Mouse (Mus musculus): ENCODE results near the gene BC029722. TPM values are rescaled to one million over a fixed set of nuclear protein-coding genes. Genes with fewer than 3 reads are reported as not detected.

Gene BC029722
- 27.6 and 28.1 TPM in 2 replicates for polyA plus RNA-seq (2014; fragmentation: Nextera tagmentation; extraction: Ambion mirVana)

GRCm38 (mm10) chr2:155819392-155819448, at the start of gene BC029722:
Gene BC029722 (minus strand): TSS chr2:155819426.
- peak within 1 kb of the TSS; percentile 86 for H3K9ac ChIP-seq
- peak within 1 kb of the TSS; percentile 56 for H3K4me3 ChIP-seq (replicated peaks; ENCODE audit: low read length)
- DNase-seq (ENCODE audit: low spot score): no peak
- no peak for ATAC-seq (ENCODE audit: low FRiP score)
- H3K9me3 ChIP-seq (ENCODE audit: control insufficient read depth, low read length): no peaks in the 10 kb centered on the region
- peaks cover 16% of the 10 kb centered on the region for H3K4me1 ChIP-seq (replicated peaks; ENCODE audit: control insufficient read depth, insufficient read depth, low read length)
- peak within 1 kb of the TSS; percentile 92 for H3K4me2 ChIP-seq (replicated peaks)
- H3K27ac ChIP-seq: peak within 1 kb of the TSS; percentile 87
- H3K36me3 ChIP-seq (replicated peaks; ENCODE audit: control insufficient read depth, insufficient read depth): peaks cover 78% of the 10 kb centered on the region
- no peaks in the 10 kb centered on the region for H3K27me3 ChIP-seq (ENCODE audit: control insufficient read depth, insufficient read depth, low read length)

- WGBS: 99% methylated on average over 8 of the region's 8 CpGs
- H3K4me3 ChIP-seq (replicated peaks; ENCODE audit: low read length): no peak overlapping the region
- ATAC-seq (ENCODE audit: low FRiP score): no peak
Observed at GRCm38 (mm10) chr2:155868320-155868719, 49.1 kb upstream of the BC029722 start.

DNA sequence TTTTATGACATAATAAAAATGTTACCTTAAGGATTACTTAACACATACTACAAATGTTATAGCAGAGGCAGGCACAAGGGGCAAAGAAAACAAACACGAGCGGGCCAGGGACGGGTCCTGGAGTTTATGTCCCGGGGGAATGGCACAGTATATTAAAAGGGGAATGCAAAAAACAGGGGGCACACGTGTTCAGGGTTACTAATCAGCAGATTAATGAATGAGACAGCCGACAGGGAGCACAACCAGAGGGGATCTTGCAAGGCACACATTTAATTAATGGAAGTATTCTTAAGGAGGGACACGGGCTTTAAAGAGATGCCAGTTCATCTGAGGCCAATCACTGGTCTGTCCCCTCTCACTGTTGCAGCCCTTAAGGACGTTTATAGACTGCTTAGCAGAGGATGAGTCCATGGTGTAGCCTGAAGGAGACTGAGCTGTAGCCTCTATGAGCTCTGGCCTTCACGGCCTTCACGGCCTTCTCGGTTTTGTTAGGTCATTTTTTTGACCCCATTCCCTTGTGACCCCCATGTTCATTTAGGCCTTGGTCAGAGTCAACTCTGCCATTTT, 44.2 kb upstream of the BC029722 start:
- H3K27me3 ChIP-seq (ENCODE audit: control insufficient read depth, insufficient read depth, low read length): no peaks in the 10 kb centered on the region
- 34% methylated on average over 11 of the region's 11 CpGs for WGBS

More at GRCm38 (mm10) chr2:155868320-155868719, 49.1 kb upstream of the BC029722 start:
- Histone ChIP-seq H3K4me2 (replicated peaks) (no peak overlapping the region), H3K9ac (no peak overlapping the region), H3K27ac (no peak overlapping the region), H3K9me3 (ENCODE audit: control insufficient read depth, low read length) (no peaks in the 10 kb centered on the region), H3K27me3 (ENCODE audit: control insufficient read depth, insufficient read depth, low read length) (no peaks in the 10 kb centered on the region), H3K4me1 (replicated peaks; ENCODE audit: control insufficient read depth, insufficient read depth, low read length) (peaks cover 21% of the 10 kb centered on the region), H3K36me3 (replicated peaks; ENCODE audit: control insufficient read depth, insufficient read depth) (peaks cover 17% of the 10 kb centered on the region; the same call in 1 of the 2 replicates)
- no peak for DNase-seq (ENCODE audit: low spot score)

GRCm38 (mm10) chr2:155862573-155863300, 43.5 kb upstream of the BC029722 start:
- Histone ChIP-seq H3K36me3 (replicated peaks; ENCODE audit: control insufficient read depth, insufficient read depth) (peaks cover 7% of the 10 kb centered on the region), H3K4me3 (replicated peaks; ENCODE audit: low read length) (no peak overlapping the region), H3K9me3 (ENCODE audit: control insufficient read depth, low read length) (no peaks in the 10 kb centered on the region), H3K9ac (peak overlapping the region; percentile 16; the same call in 1 of the 2 replicates), H3K27me3 (ENCODE audit: control insufficient read depth, insufficient read depth, low read length) (no peaks in the 10 kb centered on the region), H3K4me2 (replicated peaks) (peak overlapping the region; percentile 42), H3K27ac (peak overlapping the region; percentile 76), H3K4me1 (replicated peaks; ENCODE audit: control insufficient read depth, insufficient read depth, low read length) (peaks cover 6% of the 10 kb centered on the region)
- whole genome bisulfite sequencing: 51% methylated on average over 13 of the region's 13 CpGs
- DNase-seq (ENCODE audit: low spot score) (peak; percentile 69), ATAC-seq (ENCODE audit: low FRiP score) (peak; percentile 95)

More for the DNA sequence above, 44.2 kb upstream of the BC029722 start:
- H3K9me3 ChIP-seq (ENCODE audit: control insufficient read depth, low read length): no peaks in the 10 kb centered on the region
- no peak for DNase-seq (ENCODE audit: low spot score)
- H3K4me1 ChIP-seq (replicated peaks; ENCODE audit: control insufficient read depth, insufficient read depth, low read length): peaks cover 6% of the 10 kb centered on the region
- H3K4me3 ChIP-seq (replicated peaks; ENCODE audit: low read length): no peak overlapping the region
- no peak overlapping the region; the same call in 1 of the 2 replicates for H3K9ac ChIP-seq
- H3K4me2 ChIP-seq (replicated peaks): peak overlapping the region; percentile 42
- peak overlapping the region; percentile 71 for H3K27ac ChIP-seq
- peaks cover 7% of the 10 kb centered on the region; the same call in 1 of the 2 replicates for H3K36me3 ChIP-seq (replicated peaks; ENCODE audit: control insufficient read depth, insufficient read depth)
- peak; percentile 69 for ATAC-seq (ENCODE audit: low FRiP score)

- H3K27me3 ChIP-seq (ENCODE audit: control insufficient read depth, insufficient read depth, low read length): no peaks in the 10 kb centered on the region
- H3K36me3 ChIP-seq (replicated peaks; ENCODE audit: control insufficient read depth, insufficient read depth): peaks cover 13% of the 10 kb centered on the region
- no peaks in the 10 kb centered on the region for H3K9me3 ChIP-seq (ENCODE audit: control insufficient read depth, low read length)
- no peak overlapping the region for H3K27ac ChIP-seq
- ATAC-seq (ENCODE audit: low FRiP score): no peak
- no peak overlapping the region for H3K4me3 ChIP-seq (replicated peaks; ENCODE audit: low read length)
- peaks cover 6% of the 10 kb centered on the region for H3K4me1 ChIP-seq (replicated peaks; ENCODE audit: control insufficient read depth, insufficient read depth, low read length)
- no peak overlapping the region for H3K9ac ChIP-seq
- DNase-seq (ENCODE audit: low spot score): no peak
- no peak overlapping the region for H3K4me2 ChIP-seq (replicated peaks)
- 98% methylated on average over 6 of the region's 6 CpGs for WGBS
Observed at GRCm38 (mm10) chr2:155861581-155861980, 42.4 kb upstream of the BC029722 start.

GRCm38 (mm10) chr2:155860102-155860501, 40.9 kb upstream of the BC029722 start:
- Histone ChIP-seq H3K9ac (no peak overlapping the region), H3K27me3 (ENCODE audit: control insufficient read depth, insufficient read depth, low read length) (no peaks in the 10 kb centered on the region), H3K27ac (no peak overlapping the region), H3K4me1 (replicated peaks; ENCODE audit: control insufficient read depth, insufficient read depth, low read length) (peaks cover 6% of the 10 kb centered on the region), H3K36me3 (replicated peaks; ENCODE audit: control insufficient read depth, insufficient read depth) (peaks cover 25% of the 10 kb centered on the region), H3K4me3 (replicated peaks; ENCODE audit: low read length) (no peak overlapping the region), H3K4me2 (replicated peaks) (no peak overlapping the region), H3K9me3 (ENCODE audit: control insufficient read depth, low read length) (no peaks in the 10 kb centered on the region)
- no peak for ATAC-seq (ENCODE audit: low FRiP score)
- WGBS: 85% methylated on average over 7 of the region's 7 CpGs
- no peak for DNase-seq (ENCODE audit: low spot score)

- peaks cover 59% of the 10 kb centered on the region for H3K36me3 ChIP-seq (replicated peaks; ENCODE audit: control insufficient read depth, insufficient read depth)
- no peak for DNase-seq (ENCODE audit: low spot score)
- no peak overlapping the region for H3K9ac ChIP-seq
- no peak overlapping the region for H3K4me2 ChIP-seq (replicated peaks)
- WGBS: 93% methylated on average over 5 of the region's 5 CpGs
- H3K4me1 ChIP-seq (replicated peaks; ENCODE audit: control insufficient read depth, insufficient read depth, low read length): no peaks in the 10 kb centered on the region
- no peaks in the 10 kb centered on the region for H3K27me3 ChIP-seq (ENCODE audit: control insufficient read depth, insufficient read depth, low read length)
- no peak overlapping the region for H3K27ac ChIP-seq
- no peaks in the 10 kb centered on the region for H3K9me3 ChIP-seq (ENCODE audit: control insufficient read depth, low read length)
- H3K4me3 ChIP-seq (replicated peaks; ENCODE audit: low read length): no peak overlapping the region
- no peak for ATAC-seq (ENCODE audit: low FRiP score)
Observed at GRCm38 (mm10) chr2:155852536-155852935, 33.3 kb upstream of the BC029722 start.

DNA sequence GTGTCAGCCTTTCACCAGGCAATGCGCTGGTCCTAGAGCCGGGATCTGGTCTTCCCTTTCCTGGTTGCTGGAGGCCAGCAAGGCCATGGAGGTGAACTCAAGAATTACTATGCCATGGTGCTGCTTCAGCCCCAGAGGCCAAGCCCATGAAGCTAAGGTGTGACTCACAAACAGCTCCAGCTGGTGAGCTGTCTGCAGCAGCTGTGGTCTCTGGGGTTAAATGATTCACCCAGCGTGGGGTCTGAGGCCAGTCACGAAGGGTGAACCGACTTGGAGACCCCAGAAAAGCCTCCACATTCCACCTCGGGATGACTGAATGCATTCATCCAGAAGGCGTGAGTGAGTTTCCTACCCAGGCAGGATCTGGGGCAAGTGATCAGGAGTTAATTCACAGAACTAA, 30.9 kb upstream of the BC029722 start:
- Histone ChIP-seq H3K9ac (no peak overlapping the region), H3K9me3 (ENCODE audit: control insufficient read depth, low read length) (no peaks in the 10 kb centered on the region), H3K4me2 (replicated peaks) (no peak overlapping the region), H3K4me1 (replicated peaks; ENCODE audit: control insufficient read depth, insufficient read depth, low read length) (no peaks in the 10 kb centered on the region), H3K27ac (no peak overlapping the region), H3K4me3 (replicated peaks; ENCODE audit: low read length) (no peak overlapping the region), H3K27me3 (ENCODE audit: control insufficient read depth, insufficient read depth, low read length) (no peaks in the 10 kb centered on the region), H3K36me3 (replicated peaks; ENCODE audit: control insufficient read depth, insufficient read depth) (peaks cover 53% of the 10 kb centered on the region)
- WGBS: 86% methylated on average over 7 of the region's 7 CpGs
- DNase-seq (ENCODE audit: low spot score): no peak
- no peak for ATAC-seq (ENCODE audit: low FRiP score)

GRCm38 (mm10) chr2:155849464-155849863, 30.2 kb upstream of the BC029722 start:
- H3K9ac ChIP-seq: no peak overlapping the region
- 75% methylated on average over 7 of the region's 7 CpGs for WGBS
- DNase-seq (ENCODE audit: low spot score): no peak
- H3K9me3 ChIP-seq (ENCODE audit: control insufficient read depth, low read length): no peaks in the 10 kb centered on the region
- H3K36me3 ChIP-seq (replicated peaks; ENCODE audit: control insufficient read depth, insufficient read depth): peaks cover 53% of the 10 kb centered on the region
- H3K27me3 ChIP-seq (ENCODE audit: control insufficient read depth, insufficient read depth, low read length): no peaks in the 10 kb centered on the region
- no peak overlapping the region for H3K27ac ChIP-seq
- ATAC-seq (ENCODE audit: low FRiP score): no peak
- H3K4me1 ChIP-seq (replicated peaks; ENCODE audit: control insufficient read depth, insufficient read depth, low read length): no peaks in the 10 kb centered on the region
- H3K4me3 ChIP-seq (replicated peaks; ENCODE audit: low read length): no peak overlapping the region
- H3K4me2 ChIP-seq (replicated peaks): no peak overlapping the region
